Mouse (Mus musculus) heart, embryonic 15.5 days (tissue): Measurements from ENCODE around the gene Arl4c. TPM values are rescaled to one million over a fixed set of nuclear protein-coding genes. Genes with fewer than 3 reads are reported as not detected.

Experiments used
- ATAC-seq: fragments of 200-750 bp; cut with Nextera tagmentation; replicated peaks from 2 replicates; pipeline ENCODE4 v1.8.0; 2017; ENCODE audit warnings: low read depth, moderate TSS enrichment; ENCODE audit not compliant: insufficient number of reproducible peaks, insufficient read depth, low FRiP score
- H3K27ac ChIP-seq: fragments of 300-500 bp; sonication (generic); 2 replicates; pipeline ENCODE4 v1.5.1; 2015; ENCODE audit warnings: mild to moderate bottlenecking, inconsistent platforms
- H3K27me3 ChIP-seq: fragments of 300-500 bp; sonication (generic); 2 replicates; pipeline ENCODE4 v1.6.1; 2015; ENCODE audit warnings: inconsistent platforms
- H3K36me3 ChIP-seq: fragments of 300-500 bp; sonication (generic); 2 replicates; pipeline ENCODE4 v1.6.1; 2015; ENCODE audit warnings: mild to moderate bottlenecking, inconsistent platforms
- H3K4me1 ChIP-seq: fragments of 300-500 bp; sonication (generic); replicated peaks from 2 replicates; pipeline ENCODE4 v1.6.1; 2015; ENCODE audit warnings: inconsistent platforms
- H3K4me2 ChIP-seq: fragments of 300-500 bp; sonication (generic); 2 replicates; pipeline ENCODE4 v1.6.1; 2015; ENCODE audit warnings: inconsistent platforms, mild to moderate bottlenecking, moderate library complexity
- H3K4me3 ChIP-seq: fragments of 300-500 bp; sonication (generic); 2 replicates; pipeline ENCODE4 v1.5.1; 2015; ENCODE audit warnings: mild to moderate bottlenecking, inconsistent platforms
- H3K9ac ChIP-seq: fragments of 300-500 bp; sonication (generic); 2 replicates; pipeline ENCODE4 v1.6.1; 2015; ENCODE audit warnings: mild to moderate bottlenecking, inconsistent platforms
- H3K9me3 ChIP-seq: fragments of 300-500 bp; sonication (generic); replicated peaks from 2 replicates; pipeline ENCODE4 v1.6.1; 2016; ENCODE audit warnings: inconsistent platforms
- WGBS: fragments of 180-500 bp; shearing (Covaris S2); methylation state at CpG from one replicate; pipeline ENCODE4 v1.1.7; 2015; ENCODE audit warnings: mixed read lengths; 5-methylcytosine and 5-hydroxymethylcytosine counted together
- polyA plus RNA-seq: library from polyadenylated mRNA; unstranded; fragments of >200 nt; fragmentation: Nextera tagmentation; extraction: Ambion mirVana; gene quantifications from 2 replicates; pipeline ENCODE4 v1.2.1, GENCODE M21; 2015

Gene Arl4c
- polyA plus RNA-seq, 1 experiment from 2014 or later: 7.0 TPM

DNA sequence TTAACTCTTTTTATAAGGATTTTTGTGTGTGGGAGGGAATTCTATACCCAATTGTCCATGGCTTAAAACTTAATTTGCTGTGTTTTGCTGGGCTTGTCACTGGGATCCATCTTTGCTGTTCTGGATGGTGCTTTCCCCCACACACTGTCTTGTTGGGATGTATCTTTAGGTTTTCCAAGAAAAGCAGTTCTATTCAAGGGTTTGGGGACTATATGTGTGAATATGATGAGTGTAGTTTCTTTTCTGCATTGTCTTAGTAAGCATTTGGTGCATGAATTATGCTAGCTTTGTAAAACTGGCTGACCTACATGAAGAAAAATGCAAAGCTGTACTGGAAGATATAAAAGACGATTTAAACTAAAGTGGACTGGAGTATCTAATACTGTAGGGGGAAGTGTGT lies 23.7 kb upstream of the Arl4c start:
- H3K36me3 ChIP-seq: no peaks in the 10 kb centered on the region
- H3K27me3 ChIP-seq: peaks cover 4% of the 10 kb centered on the region; the same call in 1 of the 2 replicates
- WGBS: 66% methylated on average over 1 of the region's 1 CpGs
- no peaks in the 10 kb centered on the region for H3K4me1 ChIP-seq
- no peak for ATAC-seq
- no peaks in the 10 kb centered on the region for H3K9me3 ChIP-seq
- H3K4me3 ChIP-seq: no peak overlapping the region
- no peak overlapping the region for H3K4me2 ChIP-seq
- no peak overlapping the region for H3K9ac ChIP-seq
- no peak overlapping the region for H3K27ac ChIP-seq

- no peak overlapping the region for H3K9ac ChIP-seq
- no peak overlapping the region for H3K27ac ChIP-seq
- no peak for ATAC-seq
- H3K27me3 ChIP-seq: peaks cover 4% of the 10 kb centered on the region; the same call in 1 of the 2 replicates
- no peak overlapping the region for H3K4me3 ChIP-seq
- no peak overlapping the region for H3K4me2 ChIP-seq
- no peaks in the 10 kb centered on the region for H3K9me3 ChIP-seq
- H3K36me3 ChIP-seq: no peaks in the 10 kb centered on the region
- 46% methylated on average over 11 of the region's 11 CpGs for WGBS
- no peaks in the 10 kb centered on the region for H3K4me1 ChIP-seq
Measured at GRCm38 (mm10) chr1:88720626-88721229, 18.7 kb upstream of the Arl4c start.

DNA sequence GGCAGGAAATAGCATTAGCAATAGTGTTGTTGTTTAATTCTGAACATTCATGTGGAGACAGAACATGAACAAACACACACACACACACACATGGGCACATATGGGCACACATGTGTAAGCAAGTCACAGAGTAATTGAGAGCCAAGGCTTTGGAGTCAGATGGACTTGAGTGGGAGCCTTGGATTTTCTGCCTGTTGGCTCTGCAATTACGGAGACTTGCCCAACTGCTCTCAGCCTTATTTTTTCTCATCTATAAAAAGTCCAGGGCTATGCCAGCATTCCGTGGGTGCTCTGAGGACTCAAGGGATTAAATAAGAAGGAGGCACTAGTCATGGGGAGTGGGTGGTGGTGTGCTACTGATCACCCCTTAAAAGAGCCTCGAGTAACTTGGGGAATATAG lies 16.5 kb upstream of the Arl4c start:
- Histone ChIP-seq H3K9ac (no peak overlapping the region), H3K4me1 (no peaks in the 10 kb centered on the region), H3K4me2 (no peak overlapping the region), H3K27ac (no peak overlapping the region), H3K9me3 (no peaks in the 10 kb centered on the region), H3K36me3 (no peaks in the 10 kb centered on the region), H3K4me3 (no peak overlapping the region), H3K27me3 (peaks cover 4% of the 10 kb centered on the region; the same call in 1 of the 2 replicates)
- no peak for ATAC-seq
- WGBS: 68% methylated on average over 3 of the region's 3 CpGs

DNA sequence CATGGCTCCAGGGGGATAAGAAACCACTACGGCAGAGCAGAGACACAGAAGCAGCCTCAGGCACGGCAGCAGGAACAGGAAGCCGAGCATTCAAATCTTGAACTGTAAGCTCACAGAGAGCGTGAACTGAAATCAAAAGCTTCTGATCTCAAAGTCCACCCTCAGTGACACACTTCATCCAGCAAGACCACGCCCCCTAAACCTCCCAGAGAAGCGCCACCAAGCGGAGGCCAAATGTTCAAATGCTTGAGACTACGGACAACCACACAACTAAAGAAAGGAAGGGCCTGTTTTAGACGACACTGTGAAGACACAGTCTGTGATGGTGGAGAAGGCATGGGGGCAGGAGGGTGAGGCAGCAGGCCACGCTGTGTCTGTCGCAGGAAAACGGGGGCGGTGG lies 15.7 kb upstream of the Arl4c start:
- Histone ChIP-seq H3K4me2 (no peak overlapping the region), H3K27ac (no peak overlapping the region), H3K9me3 (no peaks in the 10 kb centered on the region), H3K36me3 (no peaks in the 10 kb centered on the region), H3K27me3 (peaks cover 4% of the 10 kb centered on the region; the same call in 1 of the 2 replicates), H3K9ac (no peak overlapping the region), H3K4me1 (no peaks in the 10 kb centered on the region), H3K4me3 (no peak overlapping the region)
- WGBS: 70% methylated on average over 13 of the region's 13 CpGs
- ATAC-seq: no peak

- ATAC-seq: no peak
- Histone ChIP-seq H3K9me3 (no peaks in the 10 kb centered on the region), H3K4me2 (no peak overlapping the region), H3K9ac (no peak overlapping the region), H3K27ac (no peak overlapping the region), H3K27me3 (no peaks in the 10 kb centered on the region), H3K4me1 (no peaks in the 10 kb centered on the region), H3K4me3 (no peak overlapping the region), H3K36me3 (no peaks in the 10 kb centered on the region)
- WGBS: 68% methylated on average over 6 of the region's 6 CpGs
Measured at GRCm38 (mm10) chr1:88712011-88712410, 10.0 kb upstream of the Arl4c start.

- Histone ChIP-seq H3K4me2 (no peak overlapping the region), H3K9me3 (no peaks in the 10 kb centered on the region), H3K27ac (no peak overlapping the region), H3K27me3 (no peaks in the 10 kb centered on the region), H3K9ac (no peak overlapping the region), H3K4me3 (no peak overlapping the region), H3K36me3 (no peaks in the 10 kb centered on the region), H3K4me1 (peaks cover 3% of the 10 kb centered on the region; the same call in 1 of the 2 replicates)
- 55% methylated on average over 9 of the region's 9 CpGs for WGBS
- no peak for ATAC-seq
Measured at GRCm38 (mm10) chr1:88708646-88709305, 6.8 kb upstream of the Arl4c start.

DNA sequence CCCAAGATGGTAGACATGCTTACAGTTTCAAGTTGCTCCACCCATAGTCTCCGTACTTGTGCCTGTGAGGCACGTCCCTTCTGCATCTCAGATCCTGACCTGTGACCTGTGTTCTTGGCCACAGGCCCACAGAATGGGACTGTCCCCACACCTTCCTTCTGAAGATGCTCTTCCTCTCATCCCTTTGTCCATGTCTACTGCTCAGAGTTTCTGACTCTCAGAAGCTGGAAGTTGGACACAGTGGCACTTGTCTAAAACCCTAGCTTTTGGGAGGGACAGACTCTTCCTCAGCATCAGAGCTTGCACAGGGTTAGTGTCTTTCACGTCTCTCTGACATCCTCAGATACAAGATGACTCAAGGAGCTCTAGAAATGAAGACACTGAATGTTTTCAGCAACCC lies 6.2 kb upstream of the Arl4c start:
- H3K36me3 ChIP-seq: no peaks in the 10 kb centered on the region
- no peaks in the 10 kb centered on the region for H3K27me3 ChIP-seq
- no peak overlapping the region for H3K9ac ChIP-seq
- no peak for ATAC-seq
- H3K4me2 ChIP-seq: no peak overlapping the region
- H3K9me3 ChIP-seq: no peaks in the 10 kb centered on the region
- no peak overlapping the region for H3K4me3 ChIP-seq
- peaks cover 3% of the 10 kb centered on the region; the same call in 1 of the 2 replicates for H3K4me1 ChIP-seq
- H3K27ac ChIP-seq: no peak overlapping the region
- WGBS: 70% methylated on average over 3 of the region's 3 CpGs

- Histone ChIP-seq H3K27ac (no peak overlapping the region), H3K9ac (no peak overlapping the region), H3K4me3 (no peak overlapping the region), H3K4me1 (peaks cover 5% of the 10 kb centered on the region), H3K4me2 (no peak overlapping the region), H3K27me3 (no peaks in the 10 kb centered on the region), H3K36me3 (no peaks in the 10 kb centered on the region), H3K9me3 (no peaks in the 10 kb centered on the region)
- WGBS: 51% methylated on average over 6 of the region's 6 CpGs
- no peak for ATAC-seq
Measured at GRCm38 (mm10) chr1:88707536-88707935, 5.5 kb upstream of the Arl4c start.

GRCm38 (mm10) chr1:88705799-88706198 lies 3.8 kb upstream of the Arl4c start:
- WGBS: under 1% methylated on average over 15 of the region's 15 CpGs
- Histone ChIP-seq H3K36me3 (no peaks in the 10 kb centered on the region), H3K27me3 (no peaks in the 10 kb centered on the region), H3K4me3 (no peak overlapping the region), H3K4me2 (peak overlapping the region; percentile 21; the same call in 1 of the 2 replicates), H3K4me1 (peaks cover 7% of the 10 kb centered on the region), H3K9ac (no peak overlapping the region), H3K27ac (no peak overlapping the region), H3K9me3 (no peaks in the 10 kb centered on the region)
- no peak; the same call in 1 of the 2 replicates for ATAC-seq

DNA sequence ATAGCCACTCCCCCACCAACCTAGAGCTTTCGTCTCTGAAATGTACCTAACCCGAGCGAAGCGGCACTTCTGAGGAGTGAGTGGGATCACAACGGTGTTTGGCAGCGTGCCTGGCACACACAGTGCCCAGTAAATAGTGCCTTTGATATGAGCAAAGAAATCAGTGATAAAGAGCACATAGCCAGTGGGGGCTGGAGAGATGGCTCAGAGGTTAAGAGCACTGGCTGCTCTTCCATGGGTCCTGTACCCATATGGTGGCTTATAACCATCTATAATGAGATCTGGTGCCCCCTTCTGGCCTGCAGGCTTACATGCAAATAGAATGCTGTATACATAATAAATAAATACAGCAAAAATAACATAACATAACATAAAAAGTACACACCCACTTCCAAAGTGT lies 3.0 kb upstream of the Arl4c start:
- no peak for ATAC-seq
- WGBS: 39% methylated on average over 6 of the region's 6 CpGs
- Histone ChIP-seq H3K27ac (no peak overlapping the region), H3K4me1 (peaks cover 12% of the 10 kb centered on the region), H3K4me3 (no peak overlapping the region), H3K4me2 (no peak overlapping the region), H3K36me3 (no peaks in the 10 kb centered on the region), H3K9me3 (no peaks in the 10 kb centered on the region), H3K27me3 (no peaks in the 10 kb centered on the region), H3K9ac (no peak overlapping the region)

DNA sequence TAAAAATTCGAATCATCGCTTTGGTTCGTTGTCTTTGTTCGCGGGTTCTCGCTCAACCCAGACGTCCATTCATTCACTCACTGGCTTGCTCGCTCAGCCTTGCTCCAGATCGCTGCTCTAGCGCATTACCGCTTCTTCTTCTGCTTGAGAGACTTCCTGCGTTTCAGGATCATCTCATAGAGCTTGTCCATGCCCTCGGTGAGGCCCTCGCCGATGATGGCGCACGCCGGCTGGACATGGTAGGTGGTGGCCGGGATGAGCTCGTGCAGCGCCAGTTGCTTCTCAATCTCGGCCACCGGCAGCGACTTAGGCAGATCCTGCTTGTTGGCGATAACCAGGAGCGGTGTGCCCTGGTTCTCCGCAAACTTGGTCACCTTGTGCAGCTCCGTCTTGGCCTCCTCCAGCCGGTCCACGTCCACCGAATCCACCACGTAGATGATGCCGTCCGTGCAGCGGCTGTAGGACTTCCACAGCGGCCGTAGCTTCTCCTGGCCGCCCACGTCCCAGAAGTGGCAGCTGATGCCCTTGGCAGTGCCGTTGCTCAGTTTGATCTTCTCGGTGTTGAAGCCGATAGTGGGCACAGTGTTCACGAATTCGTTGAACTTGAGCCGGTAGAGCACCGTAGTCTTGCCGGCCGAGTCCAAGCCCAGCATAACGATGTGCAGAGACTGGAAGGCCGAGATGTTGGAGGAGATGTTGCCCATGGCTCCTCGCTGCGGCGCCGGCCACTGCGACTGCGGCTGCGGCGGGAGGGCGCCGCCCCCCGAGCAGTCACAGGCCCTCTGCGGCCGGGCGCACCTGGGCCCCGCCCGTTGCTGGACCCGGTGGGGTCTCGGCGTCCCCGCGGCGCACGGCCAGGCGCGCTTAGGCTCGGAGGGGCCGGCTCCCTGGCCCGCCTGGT lies 810 bp downstream of the Arl4c start:
- Histone ChIP-seq H3K4me1 (peaks cover 16% of the 10 kb centered on the region), H3K27ac (peak overlapping the region; percentile 89), H3K9ac (peak overlapping the region; percentile 83), H3K27me3 (no peaks in the 10 kb centered on the region), H3K4me2 (peak overlapping the region; percentile 76), H3K36me3 (no peaks in the 10 kb centered on the region), H3K9me3 (no peaks in the 10 kb centered on the region), H3K4me3 (peak overlapping the region; percentile 88)
- under 1% methylated on average over 78 of the region's 78 CpGs for WGBS
- ATAC-seq: peak; percentile 67
